Mouse (Mus musculus): ENCODE results near the gene Foxa3. TPM values are rescaled to one million over a fixed set of nuclear protein-coding genes. Genes with fewer than 3 reads are reported as not detected.

Gene Foxa3
- polyA plus RNA-seq, 1 experiment, result not detected

- no peak for TF ChIP-seq CTCF (IDR thresholded peaks at IDR 0.05; ENCODE audit: borderline replicate concordance, extremely low read depth, insufficient read depth, insufficient read length)
- no peak for TF ChIP-seq POLR2A (IDR thresholded peaks at IDR 0.05; ENCODE audit: borderline replicate concordance, extremely low read depth, insufficient read depth, insufficient read length, poor library complexity, severe bottlenecking)
- peak; percentile 29 for DNase-seq (ENCODE audit: low read depth)
Measured at GRCm38 (mm10) chr7:18991660-18992293, 31.6 kb downstream of the Foxa3 start.

GRCm38 (mm10) chr7:18990601-18991295, 32.6 kb downstream of the Foxa3 start, which contains the start of gene Mypop:
Gene Mypop, plus strand, starts transcription at chr7:18991245.
- DNase-seq (ENCODE audit: low read depth), result peak; percentile 100
- no peak for TF ChIP-seq CTCF (IDR thresholded peaks at IDR 0.05; ENCODE audit: borderline replicate concordance, extremely low read depth, insufficient read depth, insufficient read length)
- TF ChIP-seq POLR2A (IDR thresholded peaks at IDR 0.05; ENCODE audit: borderline replicate concordance, extremely low read depth, insufficient read depth, insufficient read length, poor library complexity, severe bottlenecking), result peak; percentile 64; the same call in 1 of the 2 replicates

GRCm38 (mm10) chr7:18989995-18990394, 33.3 kb downstream of the Foxa3 start:
- TF ChIP-seq CTCF (IDR thresholded peaks at IDR 0.05; ENCODE audit: borderline replicate concordance, extremely low read depth, insufficient read depth, insufficient read length) (peak; percentile 35; the same call in 1 of the 2 replicates), POLR2A (IDR thresholded peaks at IDR 0.05; ENCODE audit: borderline replicate concordance, extremely low read depth, insufficient read depth, insufficient read length, poor library complexity, severe bottlenecking) (no peak)
- peak; percentile 71 for DNase-seq (ENCODE audit: low read depth)

GRCm38 (mm10) chr7:18988780-18989179, 34.6 kb downstream of the Foxa3 start:
- TF ChIP-seq POLR2A (IDR thresholded peaks at IDR 0.05; ENCODE audit: borderline replicate concordance, extremely low read depth, insufficient read depth, insufficient read length, poor library complexity, severe bottlenecking) (no peak), CTCF (IDR thresholded peaks at IDR 0.05; ENCODE audit: borderline replicate concordance, extremely low read depth, insufficient read depth, insufficient read length) (no peak)
- DNase-seq (ENCODE audit: low read depth), result no peak

GRCm38 (mm10) chr7:18987747-18988146, 35.6 kb downstream of the Foxa3 start:
- TF ChIP-seq CTCF (IDR thresholded peaks at IDR 0.05; ENCODE audit: borderline replicate concordance, extremely low read depth, insufficient read depth, insufficient read length), result no peak
- no peak for TF ChIP-seq POLR2A (IDR thresholded peaks at IDR 0.05; ENCODE audit: borderline replicate concordance, extremely low read depth, insufficient read depth, insufficient read length, poor library complexity, severe bottlenecking)
- DNase-seq (ENCODE audit: low read depth), result no peak

- no peak for DNase-seq (ENCODE audit: low read depth)
- no peak for TF ChIP-seq POLR2A (IDR thresholded peaks at IDR 0.05; ENCODE audit: borderline replicate concordance, extremely low read depth, insufficient read depth, insufficient read length, poor library complexity, severe bottlenecking)
- TF ChIP-seq CTCF (IDR thresholded peaks at IDR 0.05; ENCODE audit: borderline replicate concordance, extremely low read depth, insufficient read depth, insufficient read length), result no peak
Measured at GRCm38 (mm10) chr7:18987100-18987499, 36.2 kb downstream of the Foxa3 start, which contains the start of gene Nanos2. Gene Nanos2, plus strand, starts transcription at chr7:18987400.

- TF ChIP-seq CTCF (IDR thresholded peaks at IDR 0.05; ENCODE audit: borderline replicate concordance, extremely low read depth, insufficient read depth, insufficient read length) (no peak), POLR2A (IDR thresholded peaks at IDR 0.05; ENCODE audit: borderline replicate concordance, extremely low read depth, insufficient read depth, insufficient read length, poor library complexity, severe bottlenecking) (no peak)
- no peak for DNase-seq (ENCODE audit: low read depth)
Measured at GRCm38 (mm10) chr7:18986503-18986902, 36.8 kb downstream of the Foxa3 start.

GRCm38 (mm10) chr7:18978381-18978780, 45.0 kb downstream of the Foxa3 start:
- peak; percentile 74 for DNase-seq (ENCODE audit: low read depth)
- TF ChIP-seq CTCF (IDR thresholded peaks at IDR 0.05; ENCODE audit: borderline replicate concordance, extremely low read depth, insufficient read depth, insufficient read length) (no peak), POLR2A (IDR thresholded peaks at IDR 0.05; ENCODE audit: borderline replicate concordance, extremely low read depth, insufficient read depth, insufficient read length, poor library complexity, severe bottlenecking) (no peak)

GRCm38 (mm10) chr7:18970956-18971355, 52.4 kb downstream of the Foxa3 start:
- no peak for DNase-seq (ENCODE audit: low read depth)
- TF ChIP-seq CTCF (IDR thresholded peaks at IDR 0.05; ENCODE audit: borderline replicate concordance, extremely low read depth, insufficient read depth, insufficient read length) (peak; percentile 27; the same call in 1 of the 2 replicates), POLR2A (IDR thresholded peaks at IDR 0.05; ENCODE audit: borderline replicate concordance, extremely low read depth, insufficient read depth, insufficient read length, poor library complexity, severe bottlenecking) (no peak)

GRCm38 (mm10) chr7:18967603-18968002, 55.7 kb downstream of the Foxa3 start:
- no peak for TF ChIP-seq POLR2A (IDR thresholded peaks at IDR 0.05; ENCODE audit: borderline replicate concordance, extremely low read depth, insufficient read depth, insufficient read length, poor library complexity, severe bottlenecking)
- DNase-seq (ENCODE audit: low read depth), result peak; percentile 59

- TF ChIP-seq POLR2A (IDR thresholded peaks at IDR 0.05; ENCODE audit: borderline replicate concordance, extremely low read depth, insufficient read depth, insufficient read length, poor library complexity, severe bottlenecking) (no peak), CTCF (IDR thresholded peaks at IDR 0.05; ENCODE audit: borderline replicate concordance, extremely low read depth, insufficient read depth, insufficient read length) (no peak)
- no peak for DNase-seq (ENCODE audit: low read depth)
Measured at GRCm38 (mm10) chr7:18965312-18965711, 58.0 kb downstream of the Foxa3 start.

Data from brain, embryonic 14.5 days (tissue).